Mouse (Mus musculus) liver, postnatal 0 days (tissue): ENCODE results near the gene Ezr.

Experiments used
- CTCF ChIP-seq: sonication (generic); IDR thresholded peaks from 2 replicates; pipeline ENCODE4 v1.5.1; 2016; ENCODE audit warnings: antibody characterized with exemption, low read depth
- EP300 ChIP-seq: IDR thresholded peaks from 2 replicates; pipeline ENCODE4 v1.6.1; 2016; ENCODE audit warnings: antibody characterized with exemption, low read depth, mild to moderate bottlenecking

- TF ChIP-seq CTCF: no peak
- TF ChIP-seq EP300: no peak
Observed at GRCm38 (mm10) chr17:6771661-6772489, 10.7 kb downstream of the Ezr start.
